Mouse (Mus musculus): ENCODE data around the gene Gbp6. TPM values are rescaled to one million over a fixed set of nuclear protein-coding genes. Genes with fewer than 3 reads are reported as not detected.
"Not testable (repeated sequence)": the region's sequence is repeated elsewhere in the genome, so short reads cannot be mapped to it uniquely, and the experiment has no call there.

Gene Gbp6
- polyA plus RNA-seq (2015; fragmentation: Nextera tagmentation; extraction: Ambion mirVana): 1.9 and 2.1 TPM in 2 replicates

DNA sequence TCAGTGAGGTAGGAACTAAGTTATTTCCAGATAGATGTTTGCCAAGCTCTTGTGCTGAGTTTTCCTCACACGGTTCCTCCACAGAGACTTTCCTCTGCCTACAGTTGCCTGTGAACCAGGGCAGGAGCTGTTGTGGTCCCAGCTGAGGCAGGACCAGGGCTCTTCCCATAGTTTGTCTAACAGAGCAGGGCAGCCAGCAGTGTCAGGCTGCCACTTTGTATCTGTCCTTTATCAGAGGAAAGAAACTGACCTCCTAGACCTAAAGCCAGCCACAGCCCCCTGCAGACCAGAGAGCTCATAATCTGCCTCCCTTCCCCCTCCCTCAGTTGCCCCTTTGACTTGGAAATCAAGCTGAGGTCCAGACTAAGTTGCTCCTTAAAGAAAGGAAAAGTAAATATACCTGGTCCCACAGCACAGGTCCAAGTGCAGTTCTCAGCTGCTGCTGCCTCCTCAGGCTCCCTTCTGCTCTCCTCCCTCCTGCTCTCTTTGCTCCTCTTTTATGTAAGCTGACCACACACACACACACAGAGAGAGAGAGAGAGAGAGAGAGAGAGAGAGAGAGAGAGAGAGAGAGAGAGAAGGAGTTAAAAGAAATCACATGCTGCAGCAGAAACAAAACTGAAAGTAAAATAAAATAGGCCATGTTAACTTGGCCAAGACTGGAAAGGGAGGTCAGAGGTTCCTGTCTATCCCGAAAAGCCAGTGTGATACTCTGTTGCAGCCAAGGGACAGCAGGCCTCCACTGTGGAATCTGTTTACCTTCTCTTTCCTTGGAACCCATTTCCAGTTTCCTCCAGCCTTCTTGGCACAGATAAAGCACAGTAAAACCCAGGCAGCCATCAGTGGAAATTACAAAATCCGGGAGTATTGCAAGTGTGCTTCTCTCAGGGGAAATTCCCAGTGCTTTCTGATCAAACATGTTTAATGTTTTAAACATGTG, at the start of gene Gbp6, which contains the start of gene Gm43302:
TSS of gene Gbp6 (minus strand) at position 473 of the 940 bp plus-strand sequence.
TSS of gene Gm43302 (minus strand) at position 470 of the 940 bp plus-strand sequence.
- H3K4me3 ChIP-seq (replicated peaks; ENCODE audit: low read depth, low read length); H3K36me3 ChIP-seq (ENCODE audit: insufficient read depth, low read length); ATAC-seq (replicated peaks; ENCODE audit: low FRiP score, low read depth); H3K27me3 ChIP-seq (ENCODE audit: insufficient read depth, low read length); H3K4me1 ChIP-seq (replicated peaks; ENCODE audit: insufficient read depth, low read length); H3K9ac ChIP-seq (ENCODE audit: low read depth, low read length); H3K27ac ChIP-seq; H3K9me3 ChIP-seq (replicated peaks; ENCODE audit: low read length): not testable (repeated sequence)
- DNase-seq (ENCODE audit: low spot score): peak; percentile 64
- H3K4me2 ChIP-seq (ENCODE audit: low read length): peak within 1 kb of the TSS; percentile 13
- 46% methylated on average over 3 of the region's 3 CpGs for WGBS

DNA sequence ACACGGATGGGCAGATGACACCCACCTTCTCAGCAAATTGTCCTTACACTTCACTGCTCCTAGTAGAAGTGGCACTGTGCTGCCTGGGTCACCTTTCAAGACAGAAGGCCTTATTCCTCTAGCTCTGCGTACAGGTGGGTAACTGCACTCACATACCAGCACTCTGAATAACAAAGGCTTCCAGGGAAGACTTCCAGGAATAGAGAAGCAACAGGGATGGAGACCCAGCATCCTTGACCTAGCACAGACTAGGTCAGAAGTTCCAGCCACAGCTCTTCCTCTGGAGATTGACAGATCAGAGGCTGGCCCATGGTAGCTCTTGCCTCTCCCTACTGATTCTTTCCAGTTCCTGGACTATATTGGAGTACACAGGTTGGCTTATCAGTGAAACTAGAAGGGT, 47.8 kb upstream of the Gbp6 start:
- no peak overlapping the region for H3K9ac ChIP-seq (ENCODE audit: low read depth, low read length)
- no peak for TF ChIP-seq CTCF (IDR thresholded peaks at IDR 0.05; ENCODE audit: low read depth)
- H3K36me3 ChIP-seq (ENCODE audit: insufficient read depth, low read length): no peaks in the 10 kb centered on the region
- H3K27me3 ChIP-seq (ENCODE audit: insufficient read depth, low read length): no peaks in the 10 kb centered on the region
- no peak overlapping the region for H3K4me3 ChIP-seq (replicated peaks; ENCODE audit: low read depth, low read length)
- WGBS: 82% methylated on average over 2 of the region's 2 CpGs
- DNase-seq (ENCODE audit: low spot score) (no peak), ATAC-seq (replicated peaks; ENCODE audit: low FRiP score, low read depth) (no peak)
- no peaks in the 10 kb centered on the region for H3K4me1 ChIP-seq (replicated peaks; ENCODE audit: insufficient read depth, low read length)
- no peak overlapping the region for H3K27ac ChIP-seq
- H3K9me3 ChIP-seq (replicated peaks; ENCODE audit: low read length): no peaks in the 10 kb centered on the region
- no peak overlapping the region for H3K4me2 ChIP-seq (ENCODE audit: low read length)

DNA sequence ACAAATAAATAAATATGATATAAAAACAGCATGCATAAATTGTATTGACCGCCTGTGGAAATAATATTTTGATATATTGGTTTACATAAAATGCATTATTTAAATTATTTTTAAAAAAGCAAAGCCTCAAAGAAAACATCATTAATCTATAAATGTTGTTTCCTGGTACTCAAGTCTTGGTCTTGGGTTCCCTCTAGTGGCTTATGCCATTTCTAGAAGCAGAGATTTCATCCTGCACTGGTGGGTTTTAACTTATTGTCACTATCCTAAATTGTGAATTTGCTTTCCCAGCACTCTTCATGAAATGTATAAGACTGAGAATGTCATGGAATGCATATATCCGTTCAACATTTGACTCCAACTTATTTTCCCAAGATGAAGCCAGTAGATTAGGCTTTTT, 29.0 kb upstream of the Gbp6 start:
- H3K4me1 ChIP-seq (replicated peaks; ENCODE audit: insufficient read depth, low read length): no peaks in the 10 kb centered on the region
- no peaks in the 10 kb centered on the region for H3K9me3 ChIP-seq (replicated peaks; ENCODE audit: low read length)
- WGBS: 63% methylated on average over 2 of the region's 2 CpGs
- H3K27ac ChIP-seq: no peak overlapping the region
- no peak overlapping the region for H3K4me3 ChIP-seq (replicated peaks; ENCODE audit: low read depth, low read length)
- TF ChIP-seq CTCF (IDR thresholded peaks at IDR 0.05; ENCODE audit: low read depth): peak; percentile 61
- H3K4me2 ChIP-seq (ENCODE audit: low read length): no peak overlapping the region
- DNase-seq (ENCODE audit: low spot score) (peak; percentile 39), ATAC-seq (replicated peaks; ENCODE audit: low FRiP score, low read depth) (no peak)
- no peaks in the 10 kb centered on the region for H3K36me3 ChIP-seq (ENCODE audit: insufficient read depth, low read length)
- H3K27me3 ChIP-seq (ENCODE audit: insufficient read depth, low read length): no peaks in the 10 kb centered on the region
- H3K9ac ChIP-seq (ENCODE audit: low read depth, low read length): no peak overlapping the region

DNA sequence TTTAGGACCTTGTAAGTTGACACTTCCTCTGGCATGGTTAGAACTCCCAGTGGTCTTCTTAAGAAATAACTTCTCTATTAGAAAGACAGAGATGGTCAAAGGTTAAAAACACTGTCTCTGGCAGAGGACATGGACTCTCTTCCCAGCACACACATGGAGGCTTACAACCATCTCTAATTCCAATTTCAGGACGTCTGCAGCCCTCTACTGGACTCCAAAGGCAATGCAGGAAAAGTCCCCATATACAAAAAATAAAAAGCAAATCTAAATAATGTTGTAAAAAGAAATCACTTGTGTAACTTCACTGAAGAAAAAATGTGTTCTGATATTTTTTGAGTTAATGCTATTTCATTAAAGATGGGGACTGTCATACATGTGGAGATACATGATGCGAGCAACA, 17.4 kb upstream of the Gbp6 start:
- no peaks in the 10 kb centered on the region for H3K9me3 ChIP-seq (replicated peaks; ENCODE audit: low read length)
- no peaks in the 10 kb centered on the region for H3K27me3 ChIP-seq (ENCODE audit: insufficient read depth, low read length)
- H3K9ac ChIP-seq (ENCODE audit: low read depth, low read length): no peak overlapping the region
- H3K4me3 ChIP-seq (replicated peaks; ENCODE audit: low read depth, low read length): no peak overlapping the region
- no peak for DNase-seq (ENCODE audit: low spot score)
- no peak overlapping the region for H3K27ac ChIP-seq
- H3K4me1 ChIP-seq (replicated peaks; ENCODE audit: insufficient read depth, low read length): no peaks in the 10 kb centered on the region
- no peaks in the 10 kb centered on the region for H3K36me3 ChIP-seq (ENCODE audit: insufficient read depth, low read length)
- WGBS: 78% methylated on average over 2 of the region's 2 CpGs
- no peak for ATAC-seq (replicated peaks; ENCODE audit: low FRiP score, low read depth)
- peak; percentile 15; the same call in 1 of the 2 replicates for TF ChIP-seq CTCF (IDR thresholded peaks at IDR 0.05; ENCODE audit: low read depth)
- H3K4me2 ChIP-seq (ENCODE audit: low read length): no peak overlapping the region

DNA sequence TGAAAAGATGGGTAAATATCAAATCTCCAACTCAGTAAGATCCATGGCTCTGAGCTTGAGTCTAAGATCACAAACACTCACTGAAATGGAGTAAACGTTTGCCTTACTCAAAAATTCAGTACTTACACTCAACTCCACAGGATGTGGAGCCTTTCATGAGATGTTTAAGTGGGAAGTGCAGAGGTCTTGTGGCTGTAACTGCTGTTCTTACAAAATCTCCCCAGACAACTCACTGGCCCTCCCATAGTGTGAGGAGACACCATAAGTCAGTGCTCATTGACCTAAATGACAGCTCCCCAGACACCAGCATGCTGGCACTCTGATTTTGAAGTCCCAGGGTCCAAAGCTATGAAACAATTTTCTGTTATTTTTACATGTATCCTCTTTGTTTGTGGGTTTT, 15.7 kb upstream of the Gbp6 start:
- H3K4me1 ChIP-seq (replicated peaks; ENCODE audit: insufficient read depth, low read length); DNase-seq (ENCODE audit: low spot score); H3K36me3 ChIP-seq (ENCODE audit: insufficient read depth, low read length); H3K9ac ChIP-seq (ENCODE audit: low read depth, low read length); H3K27ac ChIP-seq; ATAC-seq (replicated peaks; ENCODE audit: low FRiP score, low read depth); H3K27me3 ChIP-seq (ENCODE audit: insufficient read depth, low read length); H3K9me3 ChIP-seq (replicated peaks; ENCODE audit: low read length); H3K4me2 ChIP-seq (ENCODE audit: low read length); H3K4me3 ChIP-seq (replicated peaks; ENCODE audit: low read depth, low read length): not testable (repeated sequence)
- WGBS: 66% methylated on average over 1 of the region's 1 CpGs

DNA sequence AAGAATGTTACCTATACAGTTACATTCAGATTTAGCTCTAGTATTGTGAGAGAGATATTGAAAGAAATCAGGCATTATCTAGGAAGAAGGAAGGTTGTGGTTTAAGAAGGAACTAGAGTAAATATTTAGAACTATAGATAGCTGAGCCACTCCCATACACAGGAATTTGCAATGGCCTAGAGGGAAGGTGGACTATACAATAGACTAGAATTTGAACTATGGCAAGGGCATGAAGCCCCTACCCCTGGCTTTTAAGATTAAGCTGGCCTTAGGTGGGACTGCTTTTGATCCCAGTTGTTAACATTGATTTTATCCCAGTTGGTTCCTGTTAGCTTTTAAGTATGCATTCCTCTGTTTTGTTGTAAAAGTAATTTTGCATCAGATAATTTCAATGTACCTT, 13.4 kb upstream of the Gbp6 start:
- H3K27ac ChIP-seq; H3K4me3 ChIP-seq (replicated peaks; ENCODE audit: low read depth, low read length); H3K9ac ChIP-seq (ENCODE audit: low read depth, low read length); H3K4me1 ChIP-seq (replicated peaks; ENCODE audit: insufficient read depth, low read length); DNase-seq (ENCODE audit: low spot score); H3K36me3 ChIP-seq (ENCODE audit: insufficient read depth, low read length); ATAC-seq (replicated peaks; ENCODE audit: low FRiP score, low read depth); H3K27me3 ChIP-seq (ENCODE audit: insufficient read depth, low read length); H3K9me3 ChIP-seq (replicated peaks; ENCODE audit: low read length); H3K4me2 ChIP-seq (ENCODE audit: low read length): not testable (repeated sequence)
